Comparison of ENCODE assay signal across 18 mouse cellular contexts in genomic region chr14:122171031-122171430, GRCm38 (mm10). TPM values are rescaled to one million over a fixed set of nuclear protein-coding genes. Genes with fewer than 3 reads are reported as not detected.
A peak's percentile ranks its signal among the peaks of the same experiment; 100 is the strongest.
DNase-seq lines count a peak whose midpoint lies in the region; ATAC-seq and TF ChIP-seq lines count a peak whose summit lies in the region.
"Had no signal": no experiment of that assay in that cellular context is flagged by ENCODE, and none has a peak within 500 bp of the region (broad histone marks: within the 10 kb centered on the region; RNA-seq: fewer than 3 reads in every experiment).

No protein-coding gene starts in this region.

- 0 out of 2 replicates have a peak, but pooled peaks have one; percentile 25 for ATAC-seq in midbrain, embryonic 16.5 days
- no peak; the same call in 1 of the 2 replicates for ATAC-seq in midbrain, postnatal 0 days (ENCODE audit: low FRiP score)
- ATAC-seq in liver, embryonic 16.5 days (ENCODE audit: low read depth): peak; percentile 78
- ATAC-seq: CD4-positive, CD25-positive, alpha-beta regulatory T cell, adult 4 months had no signal

- no peaks in the 10 kb centered on the region for H3K27me3 ChIP-seq in midbrain, embryonic 16.5 days (ENCODE audit: control insufficient read depth, insufficient read depth, low read depth, low read length)
- H3K27me3 ChIP-seq in midbrain, postnatal 0 days (ENCODE audit: insufficient read depth, low read length): no peaks in the 10 kb centered on the region
- H3K27me3 ChIP-seq in liver, embryonic 16.5 days (ENCODE audit: control insufficient read depth, insufficient read depth, low read depth, low read length): no peaks in the 10 kb centered on the region

- WGBS in midbrain, embryonic 16.5 days: 81% methylated on average over 7 of the region's 7 CpGs
- 89% methylated on average over 7 of the region's 7 CpGs for WGBS in midbrain, postnatal 0 days
- 57% methylated on average over 7 of the region's 7 CpGs for WGBS in liver, embryonic 16.5 days (ENCODE audit: insufficient replicate concordance)

- peaks cover 14% of the 10 kb centered on the region for H3K4me1 ChIP-seq in midbrain, embryonic 16.5 days (ENCODE audit: control insufficient read depth, insufficient read depth, low read length)
- peaks cover 8% of the 10 kb centered on the region; the same call in 1 of the 2 replicates for H3K4me1 ChIP-seq in midbrain, postnatal 0 days (ENCODE audit: insufficient read depth, low read length)
- no peaks in the 10 kb centered on the region; the same call in 1 of the 2 replicates for H3K4me1 ChIP-seq in liver, embryonic 16.5 days (ENCODE audit: control insufficient read depth, low read depth, low read length)
- H3K4me1 ChIP-seq: limb, embryonic 13.5 days; megakaryocyte, embryonic 14.5 days had no signal

- H3K9ac ChIP-seq in midbrain, embryonic 16.5 days (ENCODE audit: low read depth, low read length): no peak overlapping the region
- H3K9ac ChIP-seq in midbrain, postnatal 0 days (replicated peaks; ENCODE audit: low read length, poor library complexity, severe bottlenecking): no peak overlapping the region
- no peak overlapping the region for H3K9ac ChIP-seq in liver, embryonic 16.5 days (ENCODE audit: low read depth, low read length)
- H3K9ac ChIP-seq: limb, embryonic 13.5 days had no signal

- H3K4me2 ChIP-seq in midbrain, embryonic 16.5 days (ENCODE audit: low read length): no peak overlapping the region
- no peak overlapping the region for H3K4me2 ChIP-seq in midbrain, postnatal 0 days (ENCODE audit: low read depth, low read length, poor library complexity, severe bottlenecking)
- H3K4me2 ChIP-seq in liver, embryonic 16.5 days (ENCODE audit: low read depth, low read length): peak overlapping the region; percentile 39
- H3K4me2 ChIP-seq: limb, embryonic 13.5 days had no signal

- H3K27ac ChIP-seq in midbrain, embryonic 16.5 days (ENCODE audit: low read length): no peak overlapping the region
- no peak overlapping the region for H3K27ac ChIP-seq in midbrain, postnatal 0 days (ENCODE audit: low read depth, low read length)
- no peak overlapping the region for H3K27ac ChIP-seq in liver, embryonic 16.5 days (ENCODE audit: low read length)
- H3K27ac ChIP-seq: limb, embryonic 13.5 days had no signal

- H3K4me3 ChIP-seq in midbrain, embryonic 16.5 days (ENCODE audit: low read depth, low read length): no peak overlapping the region
- no peak overlapping the region for H3K4me3 ChIP-seq in midbrain, postnatal 0 days (ENCODE audit: low read depth, low read length)
- no peak overlapping the region for H3K4me3 ChIP-seq in liver, embryonic 16.5 days (ENCODE audit: low read depth, low read length)
- H3K4me3 ChIP-seq: limb, embryonic 13.5 days; megakaryocyte, embryonic 14.5 days; myocyte had no signal

- peak; percentile 2 for DNase-seq in gastrocnemius, postnatal 25 days
- DNase-seq in gastrocnemius, postnatal 10 days: no peak
- DNase-seq in midbrain, postnatal 0 days (ENCODE audit: low spot score): no peak
- DNase-seq in ovary, adult 18-20 months (ENCODE audit: low spot score): no peak
- no peak for DNase-seq in urinary bladder, postnatal 25 days (ENCODE audit: low spot score)
- DNase-seq in thymus, postnatal 10 days (ENCODE audit: low spot score in 2 of 2): no peak
- DNase-seq: cerebellum, postnatal 10 days; gastrocnemius, postnatal 14 days; lung, postnatal 10 days; right cerebral cortex, adult 18-20 months; thymus, adult 2 months had no signal

- H3K9me3 ChIP-seq in midbrain, embryonic 16.5 days (replicated peaks; ENCODE audit: control insufficient read depth, low read length, poor library complexity, severe bottlenecking): no peaks in the 10 kb centered on the region
- no peaks in the 10 kb centered on the region for H3K9me3 ChIP-seq in midbrain, postnatal 0 days (ENCODE audit: low read length)
- no peaks in the 10 kb centered on the region for H3K9me3 ChIP-seq in liver, embryonic 16.5 days (replicated peaks; ENCODE audit: control insufficient read depth, low read length)
- H3K9me3 ChIP-seq: G1E; limb, embryonic 13.5 days; megakaryocyte, embryonic 14.5 days had no signal

- TF ChIP-seq CTCF in midbrain, postnatal 0 days (IDR thresholded peaks at IDR 0.05): no peak

- H3K36me3 ChIP-seq in midbrain, embryonic 16.5 days (ENCODE audit: control insufficient read depth, insufficient read depth, low read length): no peaks in the 10 kb centered on the region
- no peaks in the 10 kb centered on the region for H3K36me3 ChIP-seq in midbrain, postnatal 0 days (ENCODE audit: insufficient read depth, low read length)
- H3K36me3 ChIP-seq in liver, embryonic 16.5 days (ENCODE audit: control insufficient read depth, insufficient read depth): no peaks in the 10 kb centered on the region
- H3K36me3 ChIP-seq: G1E; limb, embryonic 13.5 days had no signal

RNA-seq across cellular contexts. Expression of gene Clybl, which starts 10.5 kb away (rescaled TPM):
- total RNA-seq in gastrocnemius, postnatal 25 days (2021): 10 to 100 TPM; 62.1 to 62.3 TPM
- total RNA-seq in gastrocnemius, postnatal 10 days (2021): 10 to 100 TPM; 61.4 to 66.2 TPM
- 17.2 and 29.7 TPM in 2 replicates for polyA plus RNA-seq in midbrain, embryonic 16.5 days (2015; fragmentation: Nextera tagmentation; extraction: Ambion mirVana)
- total RNA-seq in midbrain, postnatal 0 days (2014; rRNA removed): 8.7 and 13.3 TPM in 2 replicates
- polyA plus RNA-seq in midbrain, postnatal 0 days (2015; fragmentation: Nextera tagmentation; extraction: Ambion mirVana): 21.1 and 21.6 TPM in 2 replicates
- polyA plus RNA-seq in liver, embryonic 16.5 days (2015; fragmentation: Nextera tagmentation; extraction: Ambion mirVana): 22.1 and 23.1 TPM in 2 replicates
